Mouse (Mus musculus) forebrain, embryonic 11.5 days (tissue): ENCODE results near the gene Dclk3. TPM values are rescaled to one million over a fixed set of nuclear protein-coding genes. Genes with fewer than 3 reads are reported as not detected.
A peak's percentile ranks its signal among the peaks of the same experiment; 100 is the strongest.

Experiments used
- ATAC-seq: fragments of 200-750 bp; cut with Nextera tagmentation; replicated peaks from 2 replicates; pipeline ENCODE4 v1.8.0; 2017; ENCODE audit warnings: moderate TSS enrichment; ENCODE audit not compliant: low FRiP score
- DNase-seq: peaks from one replicate; pipeline ENCODE4 v3.0.0-alpha.2; 2017; ENCODE audit warnings: low spot score
- H3K27ac ChIP-seq: fragments of 300-500 bp; sonication (generic); 2 replicates; pipeline ENCODE4 v1.5.1; 2014; ENCODE audit warnings: low read depth, low read length
- H3K27me3 ChIP-seq: fragments of 300-500 bp; sonication (generic); 2 replicates; pipeline ENCODE4 v1.6.1; 2014; ENCODE audit warnings: mild to moderate bottlenecking, low read length, mixed read lengths; ENCODE audit not compliant: control insufficient read depth, insufficient read depth
- H3K36me3 ChIP-seq: fragments of 300-500 bp; sonication (generic); 2 replicates; pipeline ENCODE4 v1.6.1; 2014; ENCODE audit warnings: mild to moderate bottlenecking, low read length, moderate library complexity, mixed read lengths; ENCODE audit not compliant: control insufficient read depth, insufficient read depth
- H3K4me1 ChIP-seq: fragments of 300-500 bp; sonication (generic); replicated peaks from 2 replicates; pipeline ENCODE4 v1.6.1; 2014; ENCODE audit warnings: low read length, mixed read lengths; ENCODE audit not compliant: control insufficient read depth, insufficient read depth
- H3K4me2 ChIP-seq: fragments of 300-500 bp; sonication (generic); 2 replicates; pipeline ENCODE4 v1.6.1; 2014; ENCODE audit warnings: low read depth, mild to moderate bottlenecking, low read length, moderate library complexity, mixed read lengths; ENCODE audit not compliant: severe bottlenecking
- H3K4me3 ChIP-seq: fragments of 300-500 bp; sonication (generic); 2 replicates; pipeline ENCODE4 v1.5.1; 2014; ENCODE audit warnings: low read depth, low read length
- H3K9ac ChIP-seq: fragments of 300-500 bp; sonication (generic); 2 replicates; pipeline ENCODE4 v1.6.1; 2014; ENCODE audit warnings: low read length
- H3K9me3 ChIP-seq: fragments of 300-500 bp; sonication (generic); 2 replicates; pipeline ENCODE4 v1.6.1; 2016; ENCODE audit warnings: low read length, mixed read lengths; ENCODE audit not compliant: control insufficient read depth
- WGBS: fragments of 180-500 bp; shearing (Covaris S2); extraction: QIAGEN DNeasy Blood & Tissue Kit; methylation state at CpG from one replicate; pipeline ENCODE4 v1.1.7; 2014; 5-methylcytosine and 5-hydroxymethylcytosine counted together
- polyA plus RNA-seq: library from polyadenylated mRNA; unstranded; fragments of >200 nt; fragmentation: Nextera tagmentation; extraction: Ambion mirVana; gene quantifications from 2 replicates; pipeline ENCODE4 v1.2.1, GENCODE M21; 2014

Gene Dclk3
- 0.20 and 0.28 TPM in 2 replicates for polyA plus RNA-seq

GRCm38 (mm10) chr9:111438904-111439835 lies at the start of gene Dclk3:
Dclk3 (plus strand) TSS chr9:111439081.
- Histone ChIP-seq H3K27ac (no peak within 1 kb of the TSS), H3K4me2 (peak within 1 kb of the TSS; percentile 74), H3K4me3 (peak within 1 kb of the TSS; percentile 43), H3K27me3 (peaks cover 7% of the 10 kb centered on the region; the same call in 1 of the 2 replicates), H3K9ac (peak within 1 kb of the TSS; percentile 28), H3K36me3 (no peaks in the 10 kb centered on the region), H3K4me1 (0 out of 2 replicates have a peak, but pooled peaks cover 2% of the 10 kb centered on the region), H3K9me3 (no peaks in the 10 kb centered on the region)
- peak; percentile 70 for DNase-seq
- WGBS, result 4% methylated on average over 42 of the region's 57 CpGs
- ATAC-seq, result peak; percentile 65

- no peak overlapping the region for H3K27ac ChIP-seq
- no peaks in the 10 kb centered on the region for H3K4me1 ChIP-seq
- H3K36me3 ChIP-seq, result no peaks in the 10 kb centered on the region
- H3K9me3 ChIP-seq, result no peaks in the 10 kb centered on the region
- 92% methylated on average over 9 of the region's 9 CpGs for WGBS
- no peak for DNase-seq
- no peaks in the 10 kb centered on the region for H3K27me3 ChIP-seq
- ATAC-seq, result no peak
- no peak overlapping the region for H3K4me2 ChIP-seq
- H3K9ac ChIP-seq, result no peak overlapping the region
- no peak overlapping the region for H3K4me3 ChIP-seq
Measured at GRCm38 (mm10) chr9:111390016-111390415, 48.9 kb upstream of the Dclk3 start.

- WGBS, result 87% methylated on average over 8 of the region's 8 CpGs
- H3K9ac ChIP-seq, result no peak overlapping the region
- no peaks in the 10 kb centered on the region for H3K9me3 ChIP-seq
- no peaks in the 10 kb centered on the region for H3K36me3 ChIP-seq
- ATAC-seq (no peak), DNase-seq (no peak)
- H3K4me2 ChIP-seq, result no peak overlapping the region
- H3K4me3 ChIP-seq, result no peak overlapping the region
- no peaks in the 10 kb centered on the region for H3K4me1 ChIP-seq
- no peak overlapping the region for H3K27ac ChIP-seq
- H3K27me3 ChIP-seq, result no peaks in the 10 kb centered on the region
Measured at GRCm38 (mm10) chr9:111391036-111391435, 47.8 kb upstream of the Dclk3 start.

- H3K9me3 ChIP-seq, result no peaks in the 10 kb centered on the region
Measured at GRCm38 (mm10) chr9:111391926-111392442, 46.9 kb upstream of the Dclk3 start.

DNA sequence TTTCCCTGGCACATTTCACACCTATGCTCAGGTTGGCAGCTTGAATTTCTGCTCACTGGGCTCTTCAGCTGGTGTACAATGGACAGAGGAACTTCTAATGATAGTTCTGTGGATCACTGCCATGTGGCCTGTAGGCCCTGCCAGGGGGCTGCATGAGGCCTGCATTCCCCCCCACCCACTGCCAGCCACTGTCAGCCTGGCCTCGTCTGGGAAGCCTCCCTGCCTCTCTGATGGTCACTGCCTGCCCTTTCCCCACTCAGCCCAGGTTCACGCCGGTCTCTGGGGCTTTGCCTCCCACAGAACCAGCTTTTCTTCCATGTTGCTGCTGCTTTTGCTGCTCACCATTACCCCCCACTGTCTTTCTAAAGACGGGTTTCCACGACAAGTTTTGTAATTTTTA lies 43.6 kb upstream of the Dclk3 start:
- Histone ChIP-seq H3K36me3 (no peaks in the 10 kb centered on the region), H3K4me1 (no peaks in the 10 kb centered on the region), H3K27ac (no peak overlapping the region), H3K9ac (no peak overlapping the region), H3K9me3 (no peaks in the 10 kb centered on the region), H3K4me3 (no peak overlapping the region), H3K27me3 (no peaks in the 10 kb centered on the region), H3K4me2 (no peak overlapping the region)
- 70% methylated on average over 5 of the region's 5 CpGs for WGBS
- DNase-seq (no peak), ATAC-seq (no peak)

More at GRCm38 (mm10) chr9:111391926-111392442, 46.9 kb upstream of the Dclk3 start:
- DNase-seq (no peak), ATAC-seq (no peak)
- H3K36me3 ChIP-seq, result no peaks in the 10 kb centered on the region
- WGBS, result 93% methylated on average over 18 of the region's 18 CpGs
- H3K27me3 ChIP-seq, result no peaks in the 10 kb centered on the region
- no peaks in the 10 kb centered on the region for H3K4me1 ChIP-seq
- no peak overlapping the region for H3K4me3 ChIP-seq
- H3K9ac ChIP-seq, result no peak overlapping the region
- H3K27ac ChIP-seq, result no peak overlapping the region
- H3K4me2 ChIP-seq, result no peak overlapping the region

- no peak overlapping the region for H3K27ac ChIP-seq
- H3K27me3 ChIP-seq, result no peaks in the 10 kb centered on the region
- DNase-seq (no peak), ATAC-seq (no peak)
- H3K4me2 ChIP-seq, result no peak overlapping the region
- H3K9me3 ChIP-seq, result no peaks in the 10 kb centered on the region
- no peaks in the 10 kb centered on the region for H3K4me1 ChIP-seq
- no peak overlapping the region for H3K9ac ChIP-seq
- 93% methylated on average over 2 of the region's 2 CpGs for WGBS
- H3K36me3 ChIP-seq, result no peaks in the 10 kb centered on the region
- H3K4me3 ChIP-seq, result no peak overlapping the region
Measured at GRCm38 (mm10) chr9:111398059-111398458, 40.8 kb upstream of the Dclk3 start.

- Histone ChIP-seq H3K27me3 (no peaks in the 10 kb centered on the region), H3K4me3 (no peak overlapping the region), H3K4me1 (no peaks in the 10 kb centered on the region), H3K9ac (no peak overlapping the region), H3K4me2 (no peak overlapping the region), H3K9me3 (no peaks in the 10 kb centered on the region), H3K36me3 (no peaks in the 10 kb centered on the region), H3K27ac (no peak overlapping the region)
- no peak for ATAC-seq
- DNase-seq, result no peak
- 86% methylated on average over 4 of the region's 4 CpGs for WGBS
Measured at GRCm38 (mm10) chr9:111400089-111400488, 38.8 kb upstream of the Dclk3 start.

DNA sequence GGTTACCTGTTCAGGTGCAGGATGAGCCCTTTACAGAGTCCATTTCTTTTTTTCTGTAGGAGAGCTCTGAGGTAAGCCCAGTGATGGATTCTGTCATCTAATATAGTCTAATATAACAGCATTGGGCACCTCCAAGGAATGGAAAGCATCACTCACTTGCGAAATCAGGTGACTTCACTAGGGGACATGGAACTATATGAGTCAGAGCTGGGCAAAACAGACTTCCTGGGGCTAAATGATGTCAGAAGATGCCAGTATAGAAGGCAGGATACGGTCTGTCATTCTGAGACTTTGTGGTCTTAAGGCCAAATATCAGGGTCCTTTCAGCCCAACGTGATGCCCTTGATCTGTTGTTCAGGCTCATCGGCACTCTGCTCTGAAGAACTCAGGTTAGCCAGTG lies 35.7 kb upstream of the Dclk3 start:
- H3K27ac ChIP-seq, result no peak overlapping the region
- H3K36me3 ChIP-seq, result no peaks in the 10 kb centered on the region
- DNase-seq (no peak), ATAC-seq (no peak)
- H3K4me2 ChIP-seq, result no peak overlapping the region
- H3K4me1 ChIP-seq, result no peaks in the 10 kb centered on the region
- no peak overlapping the region for H3K9ac ChIP-seq
- 91% methylated on average over 4 of the region's 4 CpGs for WGBS
- H3K4me3 ChIP-seq, result no peak overlapping the region
- no peaks in the 10 kb centered on the region for H3K27me3 ChIP-seq
- no peaks in the 10 kb centered on the region for H3K9me3 ChIP-seq
